Mouse (Mus musculus): ENCODE results near the gene Hmg20a.

- TF ChIP-seq POLR2A (IDR thresholded peaks at IDR 0.05; ENCODE audit: low read depth, low read length) (no peak), CTCF (IDR thresholded peaks at IDR 0.05; ENCODE audit: borderline replicate concordance, insufficient read depth, low read length) (no peak)
Measured at GRCm38 (mm10) chr9:56409928-56410327, 8.5 kb upstream of the Hmg20a start.
